Mouse (Mus musculus) testis, adult 2 months (tissue): Measurements from ENCODE around the gene Sash1. TPM values are rescaled to one million over a fixed set of nuclear protein-coding genes. Genes with fewer than 3 reads are reported as not detected.
A peak's percentile ranks its signal among the peaks of the same experiment; 100 is the strongest.

Source experiments
- H3K27ac ChIP-seq: fragments of 200-500 bp; 2 replicates; pipeline ENCODE4 v1.5.1; 2012; ENCODE audit warnings: low read depth, low read length; ENCODE audit not compliant: control insufficient read depth, insufficient read depth
- H3K27me3 ChIP-seq: fragments of 200-500 bp; 2 replicates; pipeline ENCODE4 v1.6.1; 2012; ENCODE audit warnings: mild to moderate bottlenecking, low read length, moderate library complexity; ENCODE audit not compliant: control insufficient read depth, insufficient read depth
- H3K36me3 ChIP-seq: fragments of 200-500 bp; 2 replicates; pipeline ENCODE4 v1.6.1; 2012; ENCODE audit warnings: mild to moderate bottlenecking, low read length; ENCODE audit not compliant: control insufficient read depth, insufficient read depth
- H3K4me1 ChIP-seq: fragments of 200-500 bp; 2 replicates; pipeline ENCODE4 v1.6.1; 2012; ENCODE audit warnings: low read length; ENCODE audit not compliant: control insufficient read depth, insufficient read depth
- H3K4me3 ChIP-seq: fragments of 200-500 bp; 2 replicates; pipeline ENCODE4 v1.5.1; 2012; ENCODE audit warnings: low read depth, mild to moderate bottlenecking, low read length, moderate library complexity, mixed read lengths; ENCODE audit not compliant: control insufficient read depth
- CTCF ChIP-seq: fragments of 200-500 bp; IDR thresholded peaks from 2 replicates; pipeline ENCODE4 v1.5.1; 2012; ENCODE audit warnings: low read depth, mild to moderate bottlenecking, inconsistent platforms, low read length, moderate library complexity; ENCODE audit not compliant: control insufficient read depth, insufficient read depth, insufficient replicate concordance
- POLR2A ChIP-seq: fragments of 200-500 bp; IDR thresholded peaks from 2 replicates; pipeline ENCODE4 v1.6.1; 2012; ENCODE audit warnings: low read depth, mild to moderate bottlenecking, inconsistent platforms, low read length, moderate library complexity; ENCODE audit not compliant: control insufficient read depth
- polyA plus RNA-seq: library from polyadenylated mRNA; depleted of rRNA; stranded (reverse); fragments of >200 nt; gene quantifications from 2 replicates; pipeline ENCODE4 v1.2.3, GENCODE M21; 2012

Sash1 gene
- polyA plus RNA-seq, 1 experiment = 2.7 TPM

DNA sequence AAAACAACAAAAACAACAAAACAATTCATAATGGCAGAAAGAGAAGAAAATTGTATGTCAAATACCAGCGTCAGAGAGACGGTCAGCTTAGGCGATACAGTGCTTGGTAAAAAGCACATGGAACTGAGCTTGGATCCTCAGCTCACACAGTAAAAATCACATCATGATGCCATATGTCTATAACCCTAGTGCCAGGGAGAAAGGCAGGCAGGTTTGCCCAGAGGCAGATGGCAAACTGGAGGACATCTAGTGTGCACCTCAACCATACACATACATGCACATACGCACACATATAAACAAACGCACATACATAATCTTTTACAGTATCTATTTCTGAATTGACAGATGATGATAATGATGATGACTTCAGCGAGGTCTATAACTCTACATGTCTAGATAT is 96.8 kb downstream of the Sash1 start:
- peaks cover 2% of the 10 kb centered on the region; the same call in 1 of the 2 replicates for H3K4me1 ChIP-seq
- TF ChIP-seq POLR2A (no peak), CTCF (no peak)
- no peak overlapping the region for H3K4me3 ChIP-seq
- H3K36me3 ChIP-seq = no peaks in the 10 kb centered on the region
- no peaks in the 10 kb centered on the region for H3K27me3 ChIP-seq
- no peak overlapping the region for H3K27ac ChIP-seq

- H3K36me3 ChIP-seq = no peaks in the 10 kb centered on the region
- no peak for TF ChIP-seq POLR2A
- no peak for TF ChIP-seq CTCF
- no peaks in the 10 kb centered on the region for H3K27me3 ChIP-seq
- H3K4me1 ChIP-seq = peaks cover 2% of the 10 kb centered on the region; the same call in 1 of the 2 replicates
- H3K4me3 ChIP-seq = no peak overlapping the region
- H3K27ac ChIP-seq = no peak overlapping the region
Measured at GRCm38 (mm10) chr10:8787221-8787620, 98.6 kb downstream of the Sash1 start.

DNA sequence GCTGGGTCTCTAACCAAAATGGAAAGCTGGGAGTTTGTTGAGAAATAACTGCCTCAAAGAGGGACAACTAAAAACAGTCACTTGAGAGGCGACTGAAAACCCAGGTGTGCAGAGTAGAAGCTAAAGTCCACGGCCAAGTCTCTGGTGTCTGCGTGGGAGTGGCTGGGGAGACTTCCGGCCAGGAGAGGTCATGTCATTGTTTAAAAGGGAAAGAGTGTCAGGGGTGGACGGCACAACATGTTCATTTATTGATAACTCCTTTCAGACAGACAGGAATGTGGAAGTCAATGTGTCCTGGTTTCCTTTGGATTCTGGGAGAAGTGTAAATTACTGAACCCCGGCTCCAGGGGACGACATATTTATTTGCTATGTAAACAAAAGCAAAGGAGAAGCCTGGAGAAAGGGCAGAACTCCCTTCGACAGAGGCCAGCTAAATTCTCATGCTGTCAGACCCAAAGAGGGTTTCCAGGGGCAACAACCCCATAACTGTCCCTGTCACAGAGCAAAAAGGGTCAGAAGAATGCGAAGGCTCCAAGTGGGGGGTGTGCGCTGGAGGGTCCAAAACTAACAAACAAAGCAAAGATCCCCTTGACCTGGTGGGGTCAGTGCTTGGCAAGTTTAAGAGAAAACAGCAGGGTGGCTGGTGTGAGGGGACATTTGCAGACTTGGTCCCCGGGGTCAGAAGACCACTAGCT is 100.3 kb downstream of the Sash1 start:
- Histone ChIP-seq H3K4me3 (no peak overlapping the region), H3K27ac (no peak overlapping the region), H3K27me3 (no peaks in the 10 kb centered on the region), H3K4me1 (peaks cover 2% of the 10 kb centered on the region; the same call in 1 of the 2 replicates), H3K36me3 (no peaks in the 10 kb centered on the region)
- TF ChIP-seq POLR2A (no peak), CTCF (no peak)

DNA sequence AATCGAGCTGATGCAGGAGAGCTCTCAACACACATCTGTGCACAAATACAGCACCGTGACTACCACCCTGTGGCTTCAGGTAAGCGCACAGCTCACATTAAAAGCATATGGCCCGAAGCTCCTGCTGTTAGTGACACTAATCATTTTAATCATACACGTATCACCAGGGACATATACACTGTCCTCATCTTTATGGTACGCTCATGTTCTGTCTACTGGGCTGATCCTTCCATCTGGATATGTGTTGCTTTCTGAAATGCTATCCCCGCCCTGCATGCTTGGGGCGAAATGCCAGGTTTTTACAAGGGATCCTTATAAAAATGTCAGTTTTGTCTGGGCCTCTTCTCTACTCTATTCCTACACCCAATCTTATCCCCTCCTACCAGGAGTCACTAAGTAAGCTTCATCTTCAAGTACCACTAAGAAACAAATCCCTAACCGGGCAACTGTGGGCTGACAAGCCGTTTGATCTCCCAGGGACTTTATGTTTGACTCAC is 103.9 kb downstream of the Sash1 start:
- H3K4me3 ChIP-seq = no peak overlapping the region
- no peaks in the 10 kb centered on the region for H3K27me3 ChIP-seq
- no peak overlapping the region for H3K27ac ChIP-seq
- TF ChIP-seq POLR2A (no peak), CTCF (no peak)
- peaks cover 2% of the 10 kb centered on the region; the same call in 1 of the 2 replicates for H3K4me1 ChIP-seq
- no peaks in the 10 kb centered on the region for H3K36me3 ChIP-seq

- H3K27ac ChIP-seq = no peak overlapping the region
- H3K4me3 ChIP-seq = no peak overlapping the region
- no peaks in the 10 kb centered on the region for H3K4me1 ChIP-seq
- no peak for TF ChIP-seq POLR2A
- no peak for TF ChIP-seq CTCF
- H3K27me3 ChIP-seq = no peaks in the 10 kb centered on the region
- H3K36me3 ChIP-seq = no peaks in the 10 kb centered on the region
Measured at GRCm38 (mm10) chr10:8779842-8780241, 106.0 kb downstream of the Sash1 start.

- no peak for TF ChIP-seq POLR2A
- TF ChIP-seq CTCF = peak; percentile 62; the same call in 1 of the 2 replicates
- no peaks in the 10 kb centered on the region for H3K4me1 ChIP-seq
- H3K36me3 ChIP-seq = no peaks in the 10 kb centered on the region
- H3K27me3 ChIP-seq = no peaks in the 10 kb centered on the region
- no peak overlapping the region for H3K27ac ChIP-seq
- no peak overlapping the region for H3K4me3 ChIP-seq
Measured at GRCm38 (mm10) chr10:8778845-8779244, 107.0 kb downstream of the Sash1 start.

GRCm38 (mm10) chr10:8777552-8778253 is 108.2 kb downstream of the Sash1 start:
- Histone ChIP-seq H3K27ac (no peak overlapping the region), H3K4me3 (no peak overlapping the region), H3K27me3 (no peaks in the 10 kb centered on the region), H3K36me3 (no peaks in the 10 kb centered on the region), H3K4me1 (no peaks in the 10 kb centered on the region)
- TF ChIP-seq POLR2A (no peak), CTCF (no peak)
